Mouse (Mus musculus) NIH3T3 (cell line): Measurements from ENCODE around the gene Dio2.

Source experiments
- DNase-seq: peaks from one replicate; pipeline ENCODE4 v3.0.0-alpha.2; 2012; ENCODE audit warnings: low read depth

Gene Dio2

DNA sequence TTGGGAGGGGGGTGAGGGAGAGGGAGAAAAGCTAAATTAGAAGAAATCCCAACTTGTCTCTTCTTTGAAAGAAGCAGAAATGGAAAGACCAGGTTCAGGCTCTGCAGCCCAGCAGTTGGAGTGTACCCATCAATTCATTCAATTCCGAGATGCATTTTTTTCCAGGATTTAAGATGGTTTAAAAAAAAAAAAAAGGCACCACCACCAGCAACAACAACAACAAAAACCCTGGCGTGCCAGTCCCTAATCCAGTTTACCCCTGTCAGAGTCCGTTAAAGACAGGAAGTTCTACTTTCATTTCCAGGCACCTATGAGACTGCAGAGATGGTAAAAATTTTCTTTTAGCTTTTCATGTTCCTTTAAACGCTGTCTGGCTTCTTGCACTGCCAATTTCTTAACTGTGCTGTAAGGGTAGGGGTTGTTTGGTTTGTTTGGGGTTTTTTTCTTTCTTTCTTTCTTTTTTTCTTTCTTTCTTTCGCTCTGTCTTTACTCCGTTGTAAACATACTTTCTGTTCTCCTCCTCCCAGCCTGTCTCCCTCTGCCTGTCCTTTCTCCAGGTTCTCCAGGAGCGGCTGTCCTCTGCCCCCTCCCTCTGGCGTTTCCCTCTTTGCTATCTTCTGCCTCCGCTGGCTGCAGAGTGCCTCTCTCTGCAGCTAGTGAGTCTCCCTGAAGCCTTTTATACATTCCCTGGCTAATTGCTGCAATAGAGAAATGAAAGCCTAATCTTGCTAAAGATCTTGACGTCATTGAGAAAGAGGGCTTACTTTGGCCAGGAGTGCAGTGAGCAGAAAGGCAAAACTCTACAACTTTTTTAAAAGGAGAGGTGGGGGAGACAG is at the start of gene Dio2:
TSS of gene Dio2 (minus strand) at position 51 of the 836 bp plus-strand sequence.
- DNase-seq: peak; percentile 39

DNA sequence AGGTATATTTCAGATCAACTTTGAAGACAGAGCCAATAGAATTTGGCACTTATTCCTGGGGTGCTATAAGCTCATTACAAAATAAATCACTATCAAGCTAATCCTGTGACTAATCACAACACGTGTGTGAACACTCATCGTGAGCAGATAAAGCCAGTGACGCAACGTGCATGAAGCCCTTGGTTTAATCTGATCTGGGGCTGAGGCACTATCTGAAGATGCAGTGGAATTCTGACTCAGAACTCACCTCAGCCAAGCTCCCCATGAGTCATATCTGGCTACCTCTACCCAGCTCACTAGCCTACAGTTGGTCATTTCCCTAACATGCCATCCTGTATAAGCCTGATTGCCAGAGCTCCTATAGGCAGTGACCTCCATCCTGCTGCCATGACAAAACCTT is 43.2 kb upstream of the Dio2 start:
- DNase-seq: peak; percentile 44

DNA sequence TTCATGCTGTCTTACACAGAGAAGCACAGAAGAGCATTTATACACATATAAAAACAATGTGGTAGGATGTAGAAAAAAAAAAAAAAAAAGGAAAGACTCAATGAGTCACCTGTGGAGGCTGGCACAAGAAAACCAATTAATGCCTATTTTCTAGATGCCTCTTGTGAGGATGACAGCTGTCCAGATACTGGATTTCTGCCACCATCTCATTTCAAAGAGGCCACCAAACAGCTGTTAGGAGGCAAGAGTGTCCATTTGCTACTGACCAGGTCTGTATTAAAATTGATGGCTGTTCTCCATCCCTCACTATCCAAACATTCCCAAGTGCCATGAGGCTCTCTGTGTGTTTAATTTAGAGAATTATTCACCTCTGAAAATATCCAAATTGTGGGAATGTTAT is 6.5 kb upstream of the Dio2 start:
- no peak for DNase-seq

DNA sequence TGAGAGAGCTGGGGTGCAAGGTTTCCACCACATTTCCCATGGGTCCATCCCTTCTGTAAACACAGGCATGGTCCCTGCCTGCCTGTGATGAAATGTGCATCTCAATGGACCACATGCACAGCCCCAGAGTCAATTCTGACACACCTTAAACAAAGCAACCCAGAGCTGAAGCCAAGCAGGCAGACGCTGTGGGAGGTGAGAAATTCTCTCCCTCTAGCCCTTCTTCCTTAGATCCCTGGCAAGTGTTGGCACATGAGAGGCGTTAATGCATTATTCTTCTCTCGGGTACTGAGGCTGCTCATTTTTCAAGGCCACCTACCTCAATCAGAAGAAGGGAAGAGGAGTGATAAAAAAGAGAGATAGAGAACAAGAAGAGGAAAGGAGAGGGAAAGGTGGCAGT is 5.4 kb upstream of the Dio2 start:
- no peak for DNase-seq

DNA sequence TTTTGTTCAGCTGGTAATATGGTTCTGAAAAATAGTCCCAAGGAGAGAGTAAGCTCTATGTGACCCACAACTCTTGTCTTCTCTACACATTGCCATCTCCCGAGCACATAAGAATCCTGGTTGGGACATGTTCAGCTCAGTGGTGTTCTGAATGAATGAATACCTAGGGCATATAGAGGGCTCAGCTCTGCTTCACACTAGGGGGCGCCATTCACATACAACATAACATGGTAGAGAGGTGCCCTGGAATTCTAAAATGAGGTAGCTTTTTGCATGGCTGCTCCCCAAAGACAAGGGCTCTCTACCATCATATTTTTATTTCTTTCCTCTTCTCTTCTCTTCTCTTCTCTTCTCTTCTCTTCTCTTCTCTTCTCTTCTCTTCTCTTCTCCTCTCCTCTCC is 2.2 kb upstream of the Dio2 start:
- DNase-seq: peak; percentile 83

DNA sequence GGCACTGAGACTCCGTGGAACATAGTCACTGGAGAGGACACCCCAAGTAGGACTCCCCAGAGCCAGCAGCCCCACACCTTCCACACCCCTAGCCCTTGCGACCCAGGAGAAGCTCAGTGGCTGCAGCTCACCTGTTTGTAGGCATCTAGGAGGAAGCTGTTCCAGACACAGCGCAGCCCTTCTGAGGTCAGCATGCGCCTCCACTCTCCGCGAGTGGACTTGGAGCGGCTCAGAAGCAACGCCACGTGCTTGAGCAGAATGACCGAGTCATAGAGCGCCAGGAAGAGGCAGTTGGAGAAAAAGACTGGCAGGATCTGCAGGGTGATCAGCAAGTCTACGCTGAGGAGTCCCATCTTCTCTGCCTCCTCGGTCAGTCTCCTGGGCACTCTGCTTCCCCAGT is 306 bp downstream of the Dio2 start:
- DNase-seq: no peak

DNA sequence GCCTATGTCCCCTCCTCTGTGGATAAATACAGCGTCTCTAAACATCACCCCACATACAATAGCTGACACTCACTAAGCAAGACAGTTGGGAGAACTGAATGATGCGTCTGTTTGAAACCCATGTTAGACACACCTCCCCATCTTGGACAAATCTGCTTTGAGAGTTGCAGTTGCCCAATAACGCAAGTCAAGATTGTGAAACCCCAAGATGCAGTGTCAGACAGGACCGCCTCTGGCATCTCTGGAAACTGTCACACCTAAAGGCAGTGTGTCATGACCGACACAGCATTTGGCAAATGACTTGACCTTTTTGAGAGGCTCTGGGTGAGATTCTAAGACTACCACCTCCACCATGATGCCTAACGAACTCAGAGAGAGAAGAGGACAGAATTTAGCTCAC is 2.8 kb downstream of the Dio2 start:
- DNase-seq: no peak

DNA sequence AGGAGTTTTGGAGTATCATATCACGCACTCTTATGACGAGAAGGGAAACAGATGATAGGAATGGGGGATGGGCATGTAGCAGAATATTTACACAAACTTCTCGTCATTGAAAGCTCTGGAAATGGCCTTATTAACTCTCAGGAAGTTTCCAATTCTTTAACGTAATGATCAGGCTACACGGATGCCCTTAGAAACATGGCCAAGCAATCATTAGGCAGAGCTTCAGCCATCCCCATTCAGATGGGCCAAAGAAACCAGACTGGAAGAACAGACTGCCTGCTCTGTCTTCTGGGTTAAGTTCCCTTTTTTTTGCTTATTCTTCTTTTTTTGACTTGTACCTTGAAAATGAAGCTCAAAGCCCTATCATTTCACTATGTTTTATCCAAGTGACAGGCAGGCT is 3.7 kb downstream of the Dio2 start:
- no peak for DNase-seq

DNA sequence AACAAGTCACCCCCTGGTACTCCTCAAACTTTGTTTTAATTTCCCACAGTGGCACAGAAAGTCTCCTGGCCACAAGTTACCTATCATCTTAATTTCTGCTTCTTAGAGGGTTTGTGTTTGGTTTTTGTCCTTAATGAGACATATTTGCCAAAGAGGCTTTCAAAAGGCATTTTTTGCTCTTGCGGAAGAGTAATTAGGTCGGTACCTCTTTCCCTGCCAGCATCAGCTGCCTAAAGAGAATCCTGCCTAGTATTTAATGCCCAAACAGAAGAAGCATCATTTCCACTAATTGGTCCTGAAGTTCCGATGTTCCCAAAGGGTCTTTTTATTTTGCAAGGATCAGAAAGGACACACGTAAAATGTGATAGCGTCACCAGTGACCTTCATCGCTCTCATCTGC is 4.5 kb downstream of the Dio2 start:
- DNase-seq: no peak

DNA sequence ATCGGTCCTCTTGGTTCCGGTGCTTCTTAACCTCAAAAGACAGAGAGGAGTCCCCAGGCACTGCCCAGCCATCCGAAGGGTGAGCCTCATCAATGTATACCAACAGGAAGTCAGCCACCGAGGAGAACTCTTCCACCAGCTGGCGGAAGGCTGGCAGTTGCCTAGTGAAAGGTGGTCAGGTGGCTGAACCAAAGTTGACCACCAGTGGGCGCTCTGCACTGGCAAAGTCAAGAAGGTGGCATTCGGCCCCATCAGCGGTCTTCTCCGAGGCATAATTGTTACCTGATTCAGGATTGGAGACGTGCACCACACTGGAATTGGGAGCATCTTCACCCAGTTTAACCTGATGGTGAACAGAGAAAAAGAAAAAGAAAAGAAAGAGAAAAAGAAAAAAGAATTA is 8.6 kb downstream of the Dio2 start:
- DNase-seq: peak; percentile 57

DNA sequence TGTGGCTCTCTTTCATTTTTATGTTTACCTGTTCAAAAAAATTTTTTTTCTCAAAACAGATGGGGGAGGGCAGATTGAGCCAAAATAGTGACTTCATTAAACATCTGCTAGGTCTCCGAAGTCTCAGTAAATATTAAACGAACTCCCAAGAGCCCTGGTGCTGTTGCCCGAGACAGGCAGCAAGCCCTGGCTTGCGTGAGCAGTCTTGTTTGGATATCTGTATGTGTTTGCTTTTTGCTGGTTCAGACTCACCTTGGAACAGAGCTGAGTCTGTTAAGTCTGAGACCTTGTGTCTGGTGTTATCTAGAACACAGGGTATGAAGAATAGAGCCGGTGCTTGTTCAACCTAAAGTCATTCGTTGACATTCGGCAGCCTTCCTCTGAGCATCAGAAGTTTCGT is 13.1 kb downstream of the Dio2 start:
- DNase-seq: no peak

DNA sequence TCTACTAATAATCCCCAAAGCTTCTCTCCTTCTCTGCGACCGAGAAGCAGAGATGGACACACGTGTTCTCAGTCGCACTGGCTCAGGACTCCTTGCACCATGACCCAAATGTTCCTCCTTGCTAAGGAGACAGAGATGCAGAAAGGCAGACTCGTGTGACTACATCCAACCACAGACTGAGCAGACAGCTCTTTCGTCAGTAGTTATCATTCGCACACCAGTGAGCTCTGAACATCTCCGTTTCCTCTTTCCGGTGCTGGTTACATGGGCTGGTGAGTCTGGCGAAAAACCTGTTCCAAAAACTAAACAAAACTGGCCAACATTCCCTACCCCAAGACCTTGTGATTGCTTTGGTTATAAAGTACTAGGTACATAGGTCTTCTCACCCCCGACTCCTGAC is 13.6 kb downstream of the Dio2 start:
- no peak for DNase-seq

DNA sequence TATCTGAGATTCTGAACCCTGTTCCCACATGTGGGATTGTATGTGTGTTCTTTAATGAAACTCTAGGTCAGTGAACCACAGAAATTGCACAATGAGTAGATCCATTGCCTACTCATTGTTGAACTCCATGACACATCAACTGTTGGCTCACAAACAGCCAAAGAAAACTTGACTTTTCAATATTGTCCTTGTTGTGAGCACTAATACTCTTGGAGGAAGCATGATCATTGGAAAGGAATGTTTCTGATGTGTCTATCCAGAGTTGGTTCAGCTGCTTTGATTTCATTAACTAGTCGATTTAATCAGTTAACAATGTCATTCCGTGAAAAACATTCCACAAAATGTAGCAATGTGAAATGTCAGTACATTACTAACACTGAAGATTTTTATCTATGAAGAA is 44.1 kb downstream of the Dio2 start:
- peak; percentile 1 for DNase-seq
